Mouse (Mus musculus) heart, adult 2 months (tissue): ENCODE data around the gene Specc1.

ENCODE experiments used
- CTCF ChIP-seq: fragments of 200-600 bp; IDR thresholded peaks from 2 replicates; pipeline ENCODE4 v1.8.1; 2022; ENCODE audit warnings: antibody characterized with exemption, mild to moderate bottlenecking, moderate library complexity
- EP300 ChIP-seq: fragments of 200-500 bp; IDR thresholded peaks from 2 replicates; pipeline ENCODE4 v1.6.1; 2011; ENCODE audit warnings: low read depth, low read length, control low read depth; ENCODE audit not compliant: insufficient read depth
- POLR2A ChIP-seq: fragments of 200-500 bp; IDR thresholded peaks from 2 replicates; pipeline ENCODE4 v1.6.1; 2011; ENCODE audit warnings: mild to moderate bottlenecking, low read depth, low read length, control low read depth; ENCODE audit not compliant: insufficient read depth

DNA sequence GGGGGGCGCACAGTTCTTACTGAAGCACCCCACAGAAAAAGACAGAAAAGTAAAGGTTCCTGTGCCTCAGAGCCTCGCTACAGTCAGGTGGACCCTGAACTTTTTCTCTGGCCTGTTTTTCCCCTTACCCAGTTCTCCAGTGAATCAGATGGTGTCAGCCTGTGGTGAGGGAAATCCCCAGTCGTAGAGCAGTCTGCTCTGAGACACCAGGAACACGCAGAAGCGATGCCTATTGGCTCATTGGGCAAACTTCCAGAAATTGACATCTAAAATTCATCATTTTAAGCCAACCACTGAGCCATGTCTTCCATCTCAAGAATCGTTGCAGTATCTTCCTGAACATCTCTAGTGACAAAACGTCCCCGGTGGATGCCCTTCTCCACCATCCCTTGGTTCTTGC lies 230.5 kb downstream of the Specc1 start:
- TF ChIP-seq CTCF (no peak), POLR2A (no peak), EP300 (no peak)
